Mouse (Mus musculus): ENCODE results near the gene Prl2a1. TPM values are rescaled to one million over a fixed set of nuclear protein-coding genes. Genes with fewer than 3 reads are reported as not detected.

Gene Prl2a1
- not detected in 2 replicates for polyA plus RNA-seq (2012; rRNA removed; ENCODE audit: low replicate concordance)

GRCm38 (mm10) chr13:27801354-27801753 lies at the start of gene Prl2a1:
Gene Prl2a1, plus strand, starts transcription at chr13:27801654.

GRCm38 (mm10) chr13:27780704-27781103 lies 20.8 kb upstream of the Prl2a1 start, which contains the start of gene Prl7c1:
Gene Prl7c1, minus strand, starts transcription at chr13:27780804.

DNA sequence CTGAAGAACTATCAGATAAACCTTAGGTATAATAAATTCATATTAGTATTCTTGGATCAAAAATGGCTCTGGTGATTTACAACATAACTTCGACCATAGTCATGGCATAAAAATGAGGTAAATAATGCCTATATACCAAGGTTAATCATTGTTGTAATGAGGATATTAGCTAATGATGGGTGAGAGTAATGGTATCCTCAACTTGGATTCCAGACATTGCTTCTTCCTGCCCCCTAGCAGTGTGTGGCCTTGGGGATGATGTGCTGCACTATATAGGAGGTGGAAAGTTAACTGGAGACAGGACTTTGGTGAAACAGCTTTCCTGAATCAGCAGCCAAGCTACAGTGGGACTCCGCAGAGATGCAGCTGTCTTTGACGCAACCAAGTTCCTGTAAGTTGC lies 47.6 kb downstream of the Prl2a1 start, which contains the start of gene Prl2c1:
Gene Prl2c1 (plus strand): TSS at position 301 of the 400 bp plus-strand sequence.

Other genes with a start within 250 kb of the Prl2a1 start
- gene Prl8a9, start 237.0 kb upstream of the Prl2a1 start, polyA plus RNA-seq (2012; rRNA removed; ENCODE audit: low replicate concordance) = not detected in 2 replicates
- gene Prl8a1, start 219.5 kb upstream of the Prl2a1 start, polyA plus RNA-seq (2012; rRNA removed; ENCODE audit: low replicate concordance) = not detected in 2 replicates
- not detected in 2 replicates for gene Prl7b1, start 191.1 kb upstream of the Prl2a1 start, polyA plus RNA-seq (2012; rRNA removed; ENCODE audit: low replicate concordance)
- not detected in 2 replicates for gene Prl7a1, start 159.2 kb upstream of the Prl2a1 start, polyA plus RNA-seq (2012; rRNA removed; ENCODE audit: low replicate concordance)
- not detected in 2 replicates for gene Prl7a2, start 133.6 kb upstream of the Prl2a1 start, polyA plus RNA-seq (2012; rRNA removed; ENCODE audit: low replicate concordance)
- gene Prl7d1, start 84.9 kb upstream of the Prl2a1 start, polyA plus RNA-seq (2012; rRNA removed; ENCODE audit: low replicate concordance) = not detected in 2 replicates
- gene Prl7c1, start 20.9 kb upstream of the Prl2a1 start, polyA plus RNA-seq (2012; rRNA removed; ENCODE audit: low replicate concordance) = not detected in 2 replicates
- gene Prl2c1, start 47.7 kb downstream of the Prl2a1 start, polyA plus RNA-seq (2012; rRNA removed; ENCODE audit: low replicate concordance) = not detected in 2 replicates
- not detected in 2 replicates for gene Prl4a1, start 214.6 kb downstream of the Prl2a1 start, polyA plus RNA-seq (2012; rRNA removed; ENCODE audit: low replicate concordance)

Data from subcutaneous adipose tissue, adult 2 months (tissue).